Mouse (Mus musculus) frontal cortex, adult (tissue): ENCODE data around the gene Dkkl1.

Experiments used
- ATAC-seq: cut with Nextera tagmentation; 2 replicates; pipeline ENCODE4 v1.9.2; 2017; ENCODE audit warnings: mild to moderate bottlenecking, moderate library complexity, mixed read lengths; ENCODE audit not compliant: low TSS enrichment

Dkkl1 gene

DNA sequence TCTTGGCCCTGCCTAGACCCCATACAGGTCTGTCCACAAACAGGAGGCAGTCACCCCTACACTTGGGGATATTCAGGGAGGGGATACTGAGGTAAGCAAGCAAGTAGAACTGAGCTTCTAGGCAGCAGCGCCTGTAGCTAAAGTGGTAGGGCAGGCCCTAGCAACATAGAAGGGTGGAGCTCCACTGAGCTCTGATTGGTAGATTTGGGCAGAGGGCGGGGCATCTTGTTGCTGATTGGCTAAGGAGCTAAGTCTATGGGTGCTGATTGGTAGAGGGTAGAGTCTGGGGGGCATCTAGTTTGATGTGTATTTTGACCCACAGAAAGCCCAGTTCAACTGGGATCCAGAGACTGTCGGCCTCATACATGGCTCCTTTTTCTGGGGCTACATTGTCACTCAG, 42.5 kb downstream of the Dkkl1 start:
- ATAC-seq, result 0 out of 2 replicates have a peak, but pooled peaks have one; percentile 18

DNA sequence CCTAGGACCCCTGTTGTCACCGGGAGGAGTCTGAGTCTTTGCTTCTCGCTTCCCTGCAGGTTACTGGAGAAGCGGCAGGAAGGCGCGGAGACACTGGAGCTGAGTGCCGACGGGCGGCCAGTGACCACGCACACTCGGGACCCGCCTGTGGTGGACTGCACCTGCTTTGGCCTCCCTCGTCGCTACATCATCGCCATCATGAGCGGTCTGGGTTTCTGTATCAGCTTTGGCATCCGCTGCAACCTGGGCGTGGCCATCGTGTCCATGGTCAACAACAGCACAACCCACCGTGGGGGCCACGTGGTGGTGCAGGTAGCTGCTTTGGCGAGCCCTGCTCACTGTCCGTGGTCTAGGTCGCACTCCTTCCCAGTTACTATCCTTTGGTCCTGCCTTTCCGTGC, 43.3 kb downstream of the Dkkl1 start:
- ATAC-seq, result 0 out of 2 replicates have a peak, but pooled peaks have one; percentile 13

DNA sequence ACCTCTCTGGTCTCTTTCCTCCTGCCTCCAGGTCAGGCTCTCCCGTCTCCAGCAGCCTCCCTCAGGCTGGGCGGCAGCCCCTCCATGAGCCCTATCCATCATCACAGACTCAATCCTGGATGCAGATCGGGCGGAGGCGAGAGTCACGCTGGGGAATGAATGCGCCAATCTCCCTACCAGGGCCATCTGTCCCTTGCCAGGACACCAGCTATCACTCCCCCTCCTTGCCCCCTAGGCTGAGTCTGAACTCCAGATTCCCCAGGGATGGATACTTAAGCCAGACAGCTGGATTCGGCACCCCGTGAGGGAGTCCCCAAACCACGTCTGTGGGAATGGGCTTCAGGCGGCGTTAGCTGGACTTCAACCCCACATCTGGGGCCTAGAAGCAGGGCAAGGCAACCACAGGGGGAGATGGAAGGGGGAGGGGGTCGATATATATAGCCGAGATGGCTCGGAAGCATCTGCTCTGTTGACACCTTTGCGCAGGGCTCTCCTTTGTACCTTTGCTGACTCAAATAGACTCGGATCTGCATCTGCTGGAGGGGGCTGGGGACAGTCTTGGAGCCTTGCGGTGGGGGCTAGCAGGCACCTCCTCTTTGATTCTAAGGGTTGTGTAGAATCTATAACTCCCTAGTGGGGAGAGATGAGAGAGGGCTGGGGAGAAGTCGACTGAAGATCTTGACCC, 44.0 kb downstream of the Dkkl1 start:
- ATAC-seq, result 0 out of 2 replicates have a peak, but pooled peaks have one; percentile 17

DNA sequence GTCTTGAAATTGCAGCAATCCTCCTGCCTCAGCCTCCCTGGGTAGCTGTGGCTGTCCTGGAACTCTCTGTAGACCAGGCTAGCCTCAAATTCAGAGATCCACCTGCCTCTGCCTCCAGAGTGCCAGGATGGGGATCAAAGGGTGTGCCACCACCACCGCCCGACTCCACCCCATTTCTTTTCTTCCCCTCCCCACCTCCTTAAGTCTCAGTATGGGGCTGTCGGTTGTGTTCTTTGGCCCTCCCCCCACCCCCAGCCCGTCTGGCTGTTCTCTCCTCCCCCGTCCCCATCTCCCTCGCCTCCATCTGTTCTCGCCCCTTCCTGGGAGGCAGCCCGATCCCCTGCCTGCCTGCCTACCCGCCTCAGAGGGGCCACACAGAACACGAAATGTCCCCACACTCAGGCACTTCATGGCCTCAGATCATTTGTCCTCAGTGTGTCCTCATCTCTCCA, 45.0 kb downstream of the Dkkl1 start:
- ATAC-seq, result peak; percentile 11; the same call in 1 of the 2 replicates

DNA sequence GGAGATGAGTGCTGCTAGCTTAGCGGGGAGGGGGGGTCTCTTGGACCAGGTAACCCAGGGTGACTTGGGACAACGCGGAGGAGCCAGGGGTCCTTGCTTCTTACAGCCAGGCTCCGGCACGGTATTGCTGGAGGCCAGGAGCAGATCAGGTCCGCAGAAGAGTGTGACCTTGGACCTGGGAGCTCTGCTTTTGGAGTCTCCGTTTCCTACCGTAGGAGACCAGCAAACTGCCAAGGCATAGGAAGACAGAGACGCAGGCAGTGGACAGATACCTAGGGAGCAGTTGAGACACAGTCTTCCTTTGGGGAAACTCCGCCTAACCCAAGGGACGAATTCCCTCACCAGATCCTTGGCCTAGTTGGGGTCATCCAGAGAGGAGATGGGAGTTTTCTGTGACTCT, 46.2 kb downstream of the Dkkl1 start:
- ATAC-seq, result no peak

DNA sequence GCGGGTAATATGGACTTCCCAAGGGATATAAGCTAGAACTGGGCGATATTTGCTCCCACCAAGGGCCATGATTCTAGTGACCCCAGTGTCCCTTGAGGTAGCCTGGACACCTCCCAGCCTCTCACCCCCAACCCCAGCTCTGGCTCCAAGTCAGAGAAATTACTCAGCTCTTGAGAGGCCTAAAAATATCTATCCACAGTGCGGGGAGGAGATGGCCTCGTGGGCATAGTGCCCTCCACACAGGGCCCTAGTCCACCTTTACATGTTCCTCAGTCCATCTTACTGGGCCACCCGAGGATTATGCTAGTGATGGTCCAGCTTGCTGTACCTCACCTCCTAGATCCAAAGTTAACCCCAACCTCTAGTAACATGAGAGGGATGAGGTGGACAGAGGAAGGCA, 47.1 kb downstream of the Dkkl1 start:
- no peak for ATAC-seq

DNA sequence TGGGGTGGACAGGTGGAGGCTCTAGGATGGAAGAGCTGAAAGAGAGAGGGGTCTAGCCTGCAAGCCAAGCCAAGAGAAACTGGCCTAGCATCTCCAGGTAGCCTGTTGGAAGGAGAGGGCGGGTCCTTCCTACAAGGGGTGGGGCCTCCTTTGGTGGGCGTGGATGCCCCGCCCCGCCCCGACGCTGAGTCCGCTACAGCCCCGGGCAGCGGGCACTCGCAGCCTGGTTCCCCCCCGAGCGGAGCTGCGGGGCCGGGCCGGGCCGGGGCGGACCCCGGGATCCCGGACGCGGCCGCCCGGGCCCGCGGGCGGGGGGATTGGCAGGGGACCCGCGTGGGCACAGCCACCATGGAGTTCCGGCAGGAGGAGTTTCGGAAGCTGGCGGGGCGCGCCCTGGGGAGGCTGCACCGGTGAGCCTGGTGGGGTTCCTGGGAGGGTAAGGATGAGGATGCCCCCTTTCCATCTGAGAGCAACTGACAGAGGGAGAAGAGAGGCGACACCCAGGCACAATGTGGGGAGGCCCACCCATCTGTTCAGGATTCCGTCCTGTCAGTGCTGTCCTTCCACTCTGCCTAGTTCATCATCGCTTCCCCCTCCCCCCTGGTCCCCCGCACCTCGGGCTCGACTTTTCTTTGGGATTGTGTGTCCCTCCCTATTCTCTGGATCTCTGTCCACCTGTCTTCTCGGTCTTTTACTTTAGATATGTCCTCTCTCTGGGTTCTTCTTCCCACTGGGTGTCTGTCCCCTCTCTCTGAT, 48.0 kb downstream of the Dkkl1 start, which contains the start of gene Slc17a7:
Gene Slc17a7 (plus strand): TSS at position 215 of the 756 bp plus-strand sequence.
- ATAC-seq, result no peak

DNA sequence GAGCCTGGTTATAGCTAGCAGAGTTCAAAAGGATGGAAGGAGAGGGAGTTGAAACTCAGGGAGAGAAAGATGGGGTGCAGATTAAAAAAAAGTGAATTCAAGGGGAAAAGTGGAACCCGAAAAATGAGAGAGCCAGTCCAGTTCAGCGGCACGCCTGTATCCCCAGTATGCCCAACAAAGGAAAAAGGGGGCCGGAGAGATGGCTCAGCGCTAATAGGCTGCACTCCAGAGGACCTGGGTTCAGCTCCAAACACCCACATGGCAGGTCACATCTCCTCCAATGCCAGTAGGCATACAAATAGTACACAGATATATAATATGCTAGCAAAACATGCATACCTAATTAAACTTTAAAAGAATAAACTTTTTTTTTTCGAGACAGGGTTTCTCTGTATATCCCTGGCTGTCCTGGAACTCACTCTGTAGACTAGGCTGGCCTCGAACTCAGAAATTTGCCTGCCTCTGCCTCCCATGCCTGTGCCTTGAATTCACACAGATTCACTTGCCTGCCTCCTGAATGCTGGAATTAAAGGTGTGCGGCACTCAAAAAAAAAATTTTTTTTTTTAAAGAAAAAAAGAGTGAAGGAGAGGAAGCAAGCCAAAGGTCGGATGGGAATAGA, 48.8 kb downstream of the Dkkl1 start:
- no peak for ATAC-seq

DNA sequence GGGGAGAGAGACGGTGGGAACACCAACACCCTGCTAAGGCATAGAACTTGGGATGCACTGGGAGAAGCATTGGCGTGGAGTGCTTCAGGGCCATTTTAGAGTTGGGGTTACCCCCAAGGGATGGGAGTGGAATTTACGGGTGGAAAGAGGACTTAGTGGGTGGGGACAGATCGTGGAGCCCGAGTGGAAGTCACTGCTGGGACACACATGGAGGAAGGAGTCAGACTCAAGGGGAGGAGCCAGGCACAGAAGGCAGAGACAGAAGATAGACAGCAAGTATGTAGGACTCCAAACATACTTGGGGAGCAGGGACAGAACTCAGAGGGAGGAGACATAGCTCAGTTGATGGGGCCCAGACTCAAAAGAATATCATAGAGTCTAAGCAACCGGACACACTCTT, 49.4 kb downstream of the Dkkl1 start:
- peak; percentile 35; the same call in 1 of the 2 replicates for ATAC-seq

DNA sequence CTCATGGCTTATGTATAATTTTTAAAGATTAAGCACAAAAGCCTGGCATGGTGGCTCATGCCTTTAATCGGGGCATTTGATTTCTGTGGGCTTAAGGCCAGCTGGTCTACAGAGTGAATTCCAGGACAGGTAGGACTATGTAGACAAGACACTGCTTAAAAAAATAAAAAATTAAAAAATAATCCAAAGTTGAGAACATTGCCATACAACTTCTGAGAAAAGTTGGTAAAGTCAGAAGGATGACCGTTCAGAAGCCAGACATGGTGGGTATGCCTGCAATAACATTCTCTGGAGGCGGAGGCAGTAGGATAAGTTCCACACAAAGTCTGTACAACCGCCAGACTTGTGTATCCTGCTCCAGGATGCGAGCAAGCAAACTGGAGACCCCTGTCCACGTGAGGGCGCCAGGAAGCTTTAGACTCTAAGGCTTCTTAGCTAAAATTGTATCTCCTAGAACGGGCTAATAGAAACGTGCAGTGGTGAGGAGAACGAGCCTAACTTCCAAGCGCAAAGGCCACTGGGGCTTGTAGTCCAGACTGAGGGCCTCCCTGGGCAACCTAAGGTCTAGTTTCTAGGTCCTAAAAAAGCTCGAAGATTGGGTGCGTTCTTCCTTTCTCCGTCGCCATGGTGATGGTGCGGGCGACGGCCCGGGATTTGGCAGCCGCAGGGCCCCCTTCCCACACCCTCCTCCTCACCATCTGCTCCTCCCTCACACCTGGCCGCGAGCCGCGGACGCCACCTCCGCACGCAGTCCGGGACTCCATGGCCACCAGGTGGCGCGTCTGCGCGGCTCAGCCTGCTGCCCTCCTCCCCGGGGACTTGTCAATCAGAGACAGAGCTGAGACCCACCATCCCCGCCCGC, 50.1 kb downstream of the Dkkl1 start:
- peak; percentile 69 for ATAC-seq

DNA sequence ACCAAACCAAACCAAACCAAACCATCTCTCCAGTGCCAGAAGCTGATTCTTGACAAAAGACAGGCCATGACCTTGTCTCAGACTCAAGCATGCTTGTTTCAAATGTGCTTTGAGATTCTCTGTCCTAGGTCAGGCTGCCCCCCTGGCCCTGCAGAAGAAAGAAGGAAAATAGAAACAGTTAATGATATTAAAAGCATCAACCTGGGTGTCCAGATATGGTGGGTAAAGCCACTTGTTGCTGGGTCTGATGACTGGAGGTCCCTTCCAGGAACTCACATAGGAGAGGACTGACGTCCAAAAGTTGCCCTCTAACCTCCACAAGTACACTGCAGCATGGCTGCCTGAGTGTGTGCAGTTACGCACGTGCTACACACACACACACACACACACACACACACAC, 51.1 kb downstream of the Dkkl1 start:
- no peak for ATAC-seq

DNA sequence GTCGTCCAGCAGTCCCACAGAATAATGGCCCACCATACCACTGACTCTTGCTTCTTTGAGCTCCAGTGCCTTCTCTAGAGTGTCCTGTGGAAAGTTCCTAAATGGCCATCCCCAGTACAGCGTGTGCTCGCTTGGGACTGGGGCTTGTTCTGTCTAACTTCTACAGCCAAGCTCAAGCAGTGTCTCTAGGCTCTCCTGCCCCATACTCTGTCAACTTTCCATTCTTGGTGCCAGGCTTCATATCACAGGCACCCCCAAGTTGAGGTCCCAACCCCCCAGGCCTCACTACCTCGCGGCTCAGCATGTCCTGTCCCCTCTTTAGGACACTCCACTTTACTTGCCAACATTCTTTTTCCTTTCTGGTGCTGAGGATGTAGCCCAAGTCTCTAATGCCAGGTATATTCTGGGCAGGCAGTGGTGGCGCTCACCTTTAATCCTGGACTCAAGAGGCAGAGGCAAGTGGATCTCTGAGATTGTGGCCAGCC, 51.6 kb downstream of the Dkkl1 start:
- ATAC-seq, result no peak

DNA sequence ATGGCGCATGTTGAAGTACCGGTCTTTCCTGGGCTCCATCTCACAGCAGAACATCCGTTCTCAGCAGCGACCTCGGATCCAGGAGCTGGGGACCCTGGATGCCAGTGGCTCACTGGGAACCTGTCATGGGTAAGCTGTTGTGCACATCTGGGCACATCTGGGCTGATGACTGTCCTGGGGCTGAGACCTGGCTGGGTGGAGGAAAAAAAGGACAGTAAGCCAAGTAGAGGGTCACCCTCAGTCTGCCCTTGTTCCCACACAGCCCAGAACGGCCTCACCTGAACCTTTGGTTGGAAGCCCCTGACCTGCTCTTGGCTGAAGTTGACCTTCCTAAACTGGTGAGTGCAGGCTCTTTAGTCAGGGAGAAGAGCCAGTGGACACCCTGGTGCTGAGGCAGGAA, 53.0 kb downstream of the Dkkl1 start:
- ATAC-seq, result no peak
